Mouse (Mus musculus) spleen, adult 2 months (tissue): ENCODE data around the gene Pdhx.

Source experiments
- CTCF ChIP-seq: fragments of 200-500 bp; IDR thresholded peaks from 2 replicates; pipeline ENCODE4 v1.5.1; 2011; ENCODE audit warnings: mild to moderate bottlenecking, inconsistent platforms; ENCODE audit not compliant: insufficient read depth, insufficient read length, insufficient replicate concordance; ENCODE audit errors: extremely low read depth
- POLR2A ChIP-seq: fragments of 200-500 bp; IDR thresholded peaks from 2 replicates; pipeline ENCODE4 v1.6.1; 2011; ENCODE audit warnings: low read depth, low read length, inconsistent platforms

DNA sequence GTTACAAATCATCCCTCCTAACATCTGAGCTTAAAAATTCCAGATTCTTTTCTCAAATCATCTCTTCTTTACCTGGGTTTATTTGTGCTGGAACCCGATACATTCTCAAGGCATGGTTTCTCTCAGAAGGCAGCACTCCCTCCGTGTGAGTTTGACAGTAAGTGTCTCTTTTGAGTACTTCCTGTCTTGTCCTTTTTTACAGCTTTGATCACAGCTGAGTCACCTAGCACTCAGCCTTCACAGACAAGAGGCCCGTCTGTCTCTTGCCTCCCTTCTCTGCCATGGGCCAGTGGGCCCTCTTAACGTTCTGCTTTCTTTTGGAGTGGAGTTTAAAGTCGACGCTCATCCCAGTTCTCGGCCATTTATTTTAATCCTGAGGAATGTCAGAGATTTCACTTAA, 68.7 kb downstream of the Pdhx start:
- TF ChIP-seq POLR2A = no peak
- no peak for TF ChIP-seq CTCF
